Mouse (Mus musculus): ENCODE measurements at regions not wholly inside any gene's neighbourhood (a gene's known extent, or its start where the extent isn't known, plus 50 kb on each side); places are given as distances from the start of the nearest gene placed in this dataset.
"Not testable (repeated sequence)": the region's sequence is repeated elsewhere in the genome, so short reads cannot be mapped to it uniquely, and the experiment has no call there.

DNA sequence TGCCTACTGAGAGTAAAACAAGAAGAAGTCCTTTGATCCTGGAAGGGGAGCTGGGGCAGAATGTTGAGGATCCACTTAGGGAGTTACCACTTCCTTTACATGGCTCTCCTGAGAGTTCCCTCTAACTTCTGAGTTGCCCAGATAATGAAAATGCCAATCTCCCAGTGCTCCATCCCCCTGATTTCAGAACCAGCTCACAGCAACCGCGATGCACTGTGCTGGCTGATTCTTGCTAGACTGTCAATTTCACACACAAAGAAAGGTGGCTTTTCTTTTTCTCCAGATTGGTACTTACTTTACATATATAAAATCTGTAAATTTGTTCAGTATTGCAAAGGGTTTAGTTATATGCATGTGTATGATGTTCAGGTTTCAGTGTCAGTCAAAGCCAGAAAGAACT is 1248.1 kb upstream of the Adam24 start:
- in situ Hi-C loops (cut with MboI, MseI): loop anchor here in 1 of 2 experiments (10.0 kb wide), 1 partner anchor 618 kb away; no protein-coding TSS in a partner anchor

DNA sequence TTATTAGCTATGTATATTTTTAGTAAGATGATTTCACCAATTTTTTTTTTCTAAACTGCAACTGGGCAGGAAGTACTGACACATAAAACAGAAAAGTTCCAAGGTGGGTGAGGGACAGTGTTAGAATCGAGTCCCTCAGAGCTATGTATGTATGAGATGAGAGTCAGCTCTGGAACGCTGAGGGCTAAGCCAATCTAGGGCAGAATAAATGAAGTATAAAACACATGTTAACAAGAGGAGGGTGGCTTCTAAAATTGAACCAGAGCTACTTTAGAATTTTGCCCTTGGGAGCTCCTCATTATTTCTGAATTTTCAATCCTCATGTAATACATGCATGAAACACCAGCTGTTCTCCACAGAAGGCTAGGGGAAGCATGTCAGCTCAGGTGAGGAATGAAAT is 1247.5 kb upstream of the Adam24 start:
- in situ Hi-C loops (cut with MboI, MseI): loop anchor here in 1 of 2 experiments (10.0 kb wide), 1 partner anchor 617 kb away; no protein-coding TSS in a partner anchor

- in situ Hi-C loops (cut with MboI, MseI): no loop called here
These were observed 1234.1 kb upstream of the Adam24 start for GRCm38 (mm10) chr8:39440550-39441333.

DNA sequence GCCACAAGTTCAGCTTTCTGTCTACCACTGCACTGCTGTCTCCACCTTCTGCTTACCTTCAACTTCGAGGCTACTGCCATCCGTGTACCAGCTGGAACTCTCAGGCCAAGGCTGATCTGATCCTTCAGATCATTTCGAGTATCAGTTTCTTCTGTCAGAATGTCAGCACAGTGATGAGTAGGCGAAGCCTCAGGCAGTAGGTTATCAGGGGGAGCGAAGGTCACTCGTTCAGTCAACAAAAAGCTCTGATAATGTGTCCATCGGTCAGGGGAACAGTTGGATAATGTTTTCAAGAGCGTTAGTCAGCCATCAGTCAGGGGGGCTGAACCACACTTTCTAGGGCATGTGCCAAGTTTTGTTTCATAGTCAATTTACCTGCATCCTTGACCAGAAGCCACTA is 1183.7 kb upstream of the Adam24 start:
- in situ Hi-C loops (cut with MboI, MseI): not testable (repeated sequence)

DNA sequence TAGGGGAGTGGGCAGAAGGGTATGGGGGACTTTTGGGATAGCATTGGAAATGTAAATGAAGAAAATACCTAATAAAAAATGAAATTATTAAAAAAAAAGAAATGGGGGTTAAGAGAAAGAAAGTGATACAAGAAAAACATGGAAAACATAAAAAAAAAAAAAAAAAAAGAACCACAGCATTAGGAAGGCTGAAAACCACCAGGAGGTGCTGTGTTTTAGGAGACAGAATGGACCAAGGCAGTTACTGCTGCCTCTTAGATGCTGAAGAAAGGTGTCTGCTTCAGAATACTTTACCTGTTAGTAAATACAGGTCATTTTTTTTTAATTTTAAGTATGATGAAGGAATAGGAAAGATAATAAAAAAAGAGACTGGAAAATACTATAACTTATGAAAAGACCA is 1174.5 kb upstream of the Adam24 start:
- in situ Hi-C loops (cut with MboI, MseI): no loop called here

DNA sequence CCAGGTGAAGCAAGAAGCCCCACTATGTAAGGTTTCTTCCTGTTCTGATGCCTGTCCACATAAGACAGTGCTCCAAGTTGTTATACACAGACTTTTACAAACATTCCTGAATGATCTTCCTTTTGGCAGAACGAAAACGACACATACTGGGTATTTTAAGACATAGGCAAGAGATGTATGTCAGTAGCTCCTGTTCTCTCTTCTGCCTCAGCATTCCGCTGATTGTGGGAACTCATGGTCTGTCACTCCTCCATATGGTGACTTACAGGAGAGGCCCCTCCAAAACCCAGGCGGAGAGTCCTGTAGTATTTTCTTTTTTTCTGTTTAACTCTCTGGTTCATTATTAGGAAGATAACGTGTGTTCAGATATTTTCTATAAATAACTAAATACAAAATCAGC is 1170.6 kb upstream of the Adam24 start:
- in situ Hi-C loops (cut with MboI, MseI): no loop called here

GRCm38 (mm10) chr8:39512967-39513366 is 1161.9 kb upstream of the Adam24 start:
- in situ Hi-C loops (cut with MboI, MseI): no loop called here

Data from T-helper 17 cell (primary cell).